Mouse (Mus musculus): ENCODE data around the gene Spag17. TPM values are rescaled to one million over a fixed set of nuclear protein-coding genes. Genes with fewer than 3 reads are reported as not detected.

Gene Spag17
- polyA plus RNA-seq, 1 experiment from 2014 or later, result 0.66 TPM

DNA sequence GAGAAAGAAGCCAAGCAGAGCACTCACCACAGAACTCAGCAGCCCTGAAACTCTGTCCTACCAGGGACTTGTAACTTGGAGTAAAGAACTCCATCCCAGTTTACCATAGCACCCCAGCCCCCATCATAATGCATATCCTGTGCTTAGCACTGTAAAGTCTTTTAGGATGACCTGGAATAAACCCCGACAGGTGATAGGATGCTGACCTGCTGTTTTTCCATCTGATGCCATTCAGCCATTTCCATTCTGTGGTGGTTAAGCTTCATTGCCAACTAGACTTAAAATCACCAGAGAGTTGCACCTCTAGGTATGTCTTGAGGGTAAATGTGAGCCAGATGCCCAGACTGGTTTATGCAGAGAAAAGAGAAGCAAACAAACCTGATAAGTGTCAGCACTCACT is 189.2 kb downstream of the Spag17 start:
- DNase-seq (ENCODE audit: low spot score) (no peak), ATAC-seq (replicated peaks; ENCODE audit: low FRiP score, low read depth) (no peak)
- Histone ChIP-seq H3K36me3 (ENCODE audit: insufficient read depth, low read length) (no peaks in the 10 kb centered on the region), H3K9me3 (replicated peaks; ENCODE audit: low read length) (no peaks in the 10 kb centered on the region), H3K27me3 (ENCODE audit: insufficient read depth, low read length) (no peaks in the 10 kb centered on the region), H3K4me2 (ENCODE audit: low read length) (no peak overlapping the region), H3K4me3 (replicated peaks; ENCODE audit: low read depth, low read length) (no peak overlapping the region), H3K9ac (ENCODE audit: low read depth, low read length) (no peak overlapping the region), H3K27ac (no peak overlapping the region), H3K4me1 (replicated peaks; ENCODE audit: insufficient read depth, low read length) (no peaks in the 10 kb centered on the region)
- no peak for TF ChIP-seq CTCF (IDR thresholded peaks at IDR 0.05; ENCODE audit: low read depth)
- WGBS, result 90% methylated on average over 1 of the region's 1 CpGs

DNA sequence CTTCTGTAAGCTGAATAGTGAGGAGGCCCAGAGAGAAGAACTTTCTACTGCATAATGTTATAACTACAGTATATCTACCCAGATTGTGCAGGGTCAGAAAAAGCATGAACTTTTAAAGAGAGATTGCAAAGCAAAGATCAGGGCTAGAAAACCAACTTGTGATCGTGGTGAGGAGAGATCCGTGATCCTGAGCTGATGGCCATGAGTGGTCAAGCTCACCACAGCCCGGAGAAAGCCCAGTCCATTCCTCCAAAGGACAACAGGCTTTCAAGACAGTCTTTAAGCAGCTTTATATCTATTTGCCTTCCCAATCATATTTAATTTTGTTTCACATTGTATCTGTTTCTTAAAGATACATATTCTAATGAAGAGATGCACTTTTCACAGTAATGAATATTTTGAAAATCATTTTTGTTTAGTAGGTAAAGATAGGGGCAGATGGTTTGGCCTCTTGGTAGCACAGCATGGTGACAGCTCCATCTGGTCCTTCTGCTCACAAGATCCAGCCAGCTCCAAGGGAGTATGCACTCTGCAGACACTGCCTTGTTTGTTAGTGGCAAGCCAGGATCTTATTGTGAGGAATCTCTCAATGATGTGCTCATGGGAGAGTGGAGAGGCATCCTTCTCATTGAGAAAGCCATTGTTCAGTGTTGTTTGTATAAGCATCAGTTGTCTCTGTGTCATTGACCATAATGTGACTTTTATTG is 217.3 kb downstream of the Spag17 start:
- ATAC-seq (replicated peaks; ENCODE audit: low FRiP score, low read depth), result no peak
- Histone ChIP-seq H3K36me3 (ENCODE audit: insufficient read depth, low read length) (no peaks in the 10 kb centered on the region), H3K4me2 (ENCODE audit: low read length) (no peak overlapping the region), H3K27me3 (ENCODE audit: insufficient read depth, low read length) (no peaks in the 10 kb centered on the region), H3K27ac (no peak overlapping the region), H3K9ac (ENCODE audit: low read depth, low read length) (no peak overlapping the region), H3K4me3 (replicated peaks; ENCODE audit: low read depth, low read length) (no peak overlapping the region), H3K9me3 (replicated peaks; ENCODE audit: low read length) (no peaks in the 10 kb centered on the region), H3K4me1 (replicated peaks; ENCODE audit: insufficient read depth, low read length) (no peaks in the 10 kb centered on the region)
- 92% methylated on average over 3 of the region's 3 CpGs for WGBS
- DNase-seq (ENCODE audit: low spot score), result no peak
- no peak for TF ChIP-seq CTCF (IDR thresholded peaks at IDR 0.05; ENCODE audit: low read depth)

DNA sequence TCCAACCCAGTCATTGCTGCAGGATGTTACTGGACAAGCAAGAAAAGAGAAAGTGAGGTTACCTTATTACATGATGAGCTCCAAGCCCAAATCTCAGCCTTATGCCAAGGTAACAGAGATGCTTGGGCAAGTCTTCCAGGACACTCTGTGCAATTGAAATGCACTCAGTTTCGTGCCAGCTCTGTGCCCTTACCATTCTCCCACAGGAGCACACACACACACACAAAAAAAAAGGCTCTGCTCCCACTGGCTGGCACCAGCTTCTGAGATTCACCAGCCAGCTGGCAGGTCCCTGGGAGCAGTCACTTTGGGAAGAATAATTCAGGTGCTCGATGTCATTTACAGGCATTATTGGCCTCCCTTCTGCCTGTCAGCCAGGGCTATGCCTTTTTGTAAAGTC is 221.5 kb downstream of the Spag17 start:
- no peaks in the 10 kb centered on the region for H3K4me1 ChIP-seq (replicated peaks; ENCODE audit: insufficient read depth, low read length)
- ATAC-seq (replicated peaks; ENCODE audit: low FRiP score, low read depth), result no peak
- H3K4me2 ChIP-seq (ENCODE audit: low read length), result no peak overlapping the region

DNA sequence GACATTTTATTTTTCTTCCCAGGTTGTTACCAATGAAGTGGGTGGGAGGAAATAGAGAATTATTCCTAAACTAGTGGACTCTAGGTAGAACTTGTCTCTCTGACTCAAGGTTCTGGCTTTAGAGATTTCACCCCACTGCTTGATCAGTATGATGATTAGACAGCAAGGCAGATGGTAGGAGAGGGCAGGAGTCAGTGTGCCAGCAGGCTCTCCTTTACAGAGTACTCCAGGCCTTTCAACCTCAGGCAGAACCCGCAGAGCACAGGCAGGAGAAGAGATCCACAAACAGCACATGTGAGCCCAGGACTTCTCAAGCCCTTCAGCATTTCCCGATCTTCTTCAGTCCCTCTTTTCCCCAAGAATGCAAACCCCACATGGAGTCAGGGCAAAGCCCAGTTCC is 233.5 kb downstream of the Spag17 start:
- no peaks in the 10 kb centered on the region for H3K9me3 ChIP-seq (replicated peaks; ENCODE audit: low read length)
- TF ChIP-seq CTCF (IDR thresholded peaks at IDR 0.05; ENCODE audit: low read depth), result no peak
- H3K4me1 ChIP-seq (replicated peaks; ENCODE audit: insufficient read depth, low read length), result no peaks in the 10 kb centered on the region
- no peak overlapping the region for H3K4me3 ChIP-seq (replicated peaks; ENCODE audit: low read depth, low read length)
- H3K27ac ChIP-seq, result no peak overlapping the region
- H3K36me3 ChIP-seq (ENCODE audit: insufficient read depth, low read length), result no peaks in the 10 kb centered on the region
- no peak overlapping the region for H3K9ac ChIP-seq (ENCODE audit: low read depth, low read length)
- no peak overlapping the region for H3K4me2 ChIP-seq (ENCODE audit: low read length)
- DNase-seq (ENCODE audit: low spot score) (no peak), ATAC-seq (replicated peaks; ENCODE audit: low FRiP score, low read depth) (no peak)
- no peaks in the 10 kb centered on the region for H3K27me3 ChIP-seq (ENCODE audit: insufficient read depth, low read length)
- WGBS, result 82% methylated on average over 2 of the region's 2 CpGs

More for the DNA sequence above, 221.5 kb downstream of the Spag17 start:
- no peak for DNase-seq (ENCODE audit: low spot score)
- H3K27me3 ChIP-seq (ENCODE audit: insufficient read depth, low read length), result no peaks in the 10 kb centered on the region
- H3K9me3 ChIP-seq (replicated peaks; ENCODE audit: low read length), result no peaks in the 10 kb centered on the region
- H3K36me3 ChIP-seq (ENCODE audit: insufficient read depth, low read length), result no peaks in the 10 kb centered on the region
- WGBS, result 88% methylated on average over 2 of the region's 2 CpGs
- TF ChIP-seq CTCF (IDR thresholded peaks at IDR 0.05; ENCODE audit: low read depth), result no peak
- no peak overlapping the region for H3K9ac ChIP-seq (ENCODE audit: low read depth, low read length)
- H3K27ac ChIP-seq, result no peak overlapping the region
- no peak overlapping the region for H3K4me3 ChIP-seq (replicated peaks; ENCODE audit: low read depth, low read length)

DNA sequence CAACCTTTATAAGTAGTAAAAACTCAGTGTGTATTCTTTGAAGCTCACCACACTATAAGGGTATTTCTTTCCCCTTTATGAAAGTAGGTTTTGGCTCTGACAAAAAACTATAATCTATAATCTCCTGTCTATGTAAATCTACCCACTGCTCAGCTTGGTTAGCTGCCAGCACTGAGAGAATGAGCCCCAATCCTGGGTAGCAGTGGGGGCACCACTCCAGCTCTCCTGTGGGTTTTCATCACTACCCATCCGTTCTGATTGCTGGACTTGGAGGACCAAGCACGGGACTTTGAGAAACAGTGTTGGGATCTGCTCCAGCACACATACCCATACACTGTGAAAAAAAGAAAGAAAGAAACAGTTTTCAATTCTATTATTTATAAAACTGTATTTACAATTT is 236.8 kb downstream of the Spag17 start:
- ATAC-seq (replicated peaks; ENCODE audit: low FRiP score, low read depth), result no peak
- H3K4me3 ChIP-seq (replicated peaks; ENCODE audit: low read depth, low read length), result no peak overlapping the region

DNA sequence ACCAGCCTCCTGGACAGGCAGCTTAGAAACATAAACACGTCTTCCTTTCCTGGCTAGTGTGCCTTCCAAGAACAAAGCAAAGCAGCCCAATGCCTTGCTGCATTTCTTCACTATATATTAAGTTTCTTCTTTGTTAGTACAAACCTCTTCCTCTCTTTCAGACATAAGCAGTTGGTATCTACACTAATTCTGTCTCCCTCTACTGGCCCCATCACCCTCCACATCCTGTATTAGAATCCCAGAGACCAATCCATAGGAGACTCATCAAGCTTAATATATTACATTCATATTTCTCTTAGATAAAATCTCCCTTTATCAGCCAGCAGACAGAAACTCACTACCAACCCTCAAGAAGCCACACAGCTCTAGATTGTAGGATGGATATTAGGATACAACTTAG is 237.2 kb downstream of the Spag17 start:
- Histone ChIP-seq H3K9me3 (replicated peaks; ENCODE audit: low read length) (no peaks in the 10 kb centered on the region), H3K27ac (no peak overlapping the region), H3K36me3 (ENCODE audit: insufficient read depth, low read length) (no peaks in the 10 kb centered on the region), H3K9ac (ENCODE audit: low read depth, low read length) (no peak overlapping the region), H3K4me3 (replicated peaks; ENCODE audit: low read depth, low read length) (no peak overlapping the region), H3K27me3 (ENCODE audit: insufficient read depth, low read length) (no peaks in the 10 kb centered on the region), H3K4me1 (replicated peaks; ENCODE audit: insufficient read depth, low read length) (no peaks in the 10 kb centered on the region), H3K4me2 (ENCODE audit: low read length) (no peak overlapping the region)
- TF ChIP-seq CTCF (IDR thresholded peaks at IDR 0.05; ENCODE audit: low read depth), result no peak
- ATAC-seq (replicated peaks; ENCODE audit: low FRiP score, low read depth) (no peak), DNase-seq (ENCODE audit: low spot score) (no peak)
- 54% methylated on average over 1 of the region's 1 CpGs for WGBS

More for the DNA sequence above, 236.8 kb downstream of the Spag17 start:
- no peak for TF ChIP-seq CTCF (IDR thresholded peaks at IDR 0.05; ENCODE audit: low read depth)
- Histone ChIP-seq H3K4me2 (ENCODE audit: low read length) (no peak overlapping the region), H3K27ac (no peak overlapping the region), H3K9ac (ENCODE audit: low read depth, low read length) (no peak overlapping the region), H3K4me1 (replicated peaks; ENCODE audit: insufficient read depth, low read length) (no peaks in the 10 kb centered on the region), H3K36me3 (ENCODE audit: insufficient read depth, low read length) (no peaks in the 10 kb centered on the region), H3K9me3 (replicated peaks; ENCODE audit: low read length) (no peaks in the 10 kb centered on the region), H3K27me3 (ENCODE audit: insufficient read depth, low read length) (no peaks in the 10 kb centered on the region)
- no peak for DNase-seq (ENCODE audit: low spot score)
- 92% methylated on average over 2 of the region's 2 CpGs for WGBS
